Mouse (Mus musculus): ENCODE results near the gene Spats2l. TPM values are rescaled to one million over a fixed set of nuclear protein-coding genes. Genes with fewer than 3 reads are reported as not detected.

Spats2l gene
- total and polyA plus RNA-seq, 3 experiments = not detected

DNA sequence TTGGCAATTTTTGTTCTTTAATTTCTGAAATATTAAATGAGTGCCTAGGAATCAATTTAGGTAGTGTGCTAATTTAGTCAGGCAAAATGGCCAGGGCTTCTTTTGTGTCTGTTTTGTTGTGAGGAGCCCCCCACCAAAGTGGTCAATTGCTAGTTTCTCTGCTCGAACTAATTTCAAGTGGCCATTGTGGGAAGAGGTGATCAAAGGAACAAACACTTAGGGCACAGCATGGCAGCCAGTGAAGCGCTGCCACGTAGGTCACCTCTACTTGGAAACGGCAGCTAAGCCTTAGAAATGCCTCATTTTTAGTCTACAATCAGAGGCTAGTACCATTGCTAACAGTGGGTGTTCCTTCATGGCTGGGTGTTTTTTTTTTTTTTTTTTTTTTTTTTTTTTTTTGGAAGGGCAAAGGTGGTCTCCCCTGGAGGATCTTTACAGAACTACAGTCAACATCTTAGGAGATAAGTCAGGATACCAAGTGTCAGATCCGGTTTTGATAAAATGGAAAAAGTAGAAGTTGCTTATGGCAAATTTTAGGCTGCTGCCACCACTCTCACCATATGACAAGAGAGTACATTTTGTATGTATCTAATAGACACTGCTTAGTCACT lies 2.8 kb downstream of the Spats2l start:
- Histone ChIP-seq H3K4me1 (ENCODE audit: control insufficient read depth in 1 of 2, insufficient read depth in 2 of 2, low read length in 2 of 2) (no peaks in the 10 kb centered on the region), H3K27ac (ENCODE audit: control insufficient read depth, low read depth, low read length) (no peak overlapping the region), H3K9me3 (replicated peaks; ENCODE audit: insufficient read depth, low read length) (no peaks in the 10 kb centered on the region), H3K9ac (ENCODE audit: control insufficient read depth, low read depth, low read length, poor library complexity, severe bottlenecking) (no peak overlapping the region), H3K36me3 (ENCODE audit: control insufficient read depth in 1 of 2, insufficient read depth in 2 of 2, low read length in 2 of 2) (no peaks in the 10 kb centered on the region), H3K27me3 (ENCODE audit: control insufficient read depth in 1 of 2, insufficient read depth in 2 of 2, low read length in 2 of 2) (no peaks in the 10 kb centered on the region), H3K79me2 (ENCODE audit: control insufficient read depth, insufficient read depth, low read length, poor library complexity) (no peaks in the 10 kb centered on the region), H3K4me3 (ENCODE audit: control insufficient read depth in 1 of 2, insufficient read depth in 1 of 2, low read depth in 2 of 2, low read length in 2 of 2) (no peak overlapping the region)
- DNase-seq (ENCODE audit: low read depth, low spot score) = no peak
- TF ChIP-seq MXI1 (IDR thresholded peaks at IDR 0.05; ENCODE audit: low read depth, low read length) (no peak), SMC3 (IDR thresholded peaks at IDR 0.05; ENCODE audit: low read depth, low read length) (no peak), ZC3H11A (IDR thresholded peaks at IDR 0.05; ENCODE audit: low read depth, low read length) (no peak), POLR2AphosphoS5 (IDR thresholded peaks at IDR 0.05; ENCODE audit: borderline replicate concordance, low read depth, low read length) (no peak), UBTF (IDR thresholded peaks at IDR 0.05; ENCODE audit: borderline replicate concordance, insufficient read depth, low read depth, low read length) (no peak), EP300 (IDR thresholded peaks at IDR 0.05; ENCODE audit: low read depth in 1 of 2, low read length in 2 of 2) (no peak), ZKSCAN1 (IDR thresholded peaks at IDR 0.05; ENCODE audit: low read depth, low read length) (no peak), USF1 (IDR thresholded peaks at IDR 0.05; ENCODE audit: low read depth, low read length) (no peak), MYC (IDR thresholded peaks at IDR 0.05; ENCODE audit: low read depth, low read length) (no peak), CTCF (IDR thresholded peaks at IDR 0.05 in 2 of 3, conservative IDR thresholded peaks at IDR 0.05 in 1 of 3; ENCODE audit: control insufficient read depth in 1 of 3, insufficient read depth in 1 of 3, low read depth in 2 of 3, low read length in 3 of 3, poor library complexity in 1 of 3, severe bottlenecking in 1 of 3) (no peak)

DNA sequence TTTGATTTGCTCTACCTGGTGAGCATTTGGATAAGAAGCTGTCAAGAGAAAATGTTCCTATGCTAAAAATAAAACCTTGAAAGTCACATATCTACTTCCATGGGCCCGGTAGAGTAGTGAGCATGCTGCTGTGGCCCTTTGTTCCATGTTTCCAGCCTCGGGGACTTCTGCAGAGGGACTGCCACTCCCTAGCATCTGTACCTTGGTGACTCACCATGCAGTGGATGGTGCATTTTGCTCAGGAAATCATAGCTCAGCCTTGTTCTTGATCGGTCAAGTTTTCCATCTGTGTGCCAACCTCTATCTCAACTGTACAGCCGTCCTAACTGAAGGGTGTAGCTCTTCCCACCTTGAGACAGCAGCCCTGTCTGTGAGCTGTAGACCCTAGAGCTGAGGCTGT lies 10.3 kb downstream of the Spats2l start:
- Histone ChIP-seq H3K4me1 (ENCODE audit: control insufficient read depth in 1 of 2, insufficient read depth in 2 of 2, low read length in 2 of 2) (no peaks in the 10 kb centered on the region), H3K27me3 (ENCODE audit: control insufficient read depth in 1 of 2, insufficient read depth in 2 of 2, low read length in 2 of 2) (no peaks in the 10 kb centered on the region), H3K9me3 (replicated peaks; ENCODE audit: insufficient read depth, low read length) (no peaks in the 10 kb centered on the region), H3K27ac (ENCODE audit: control insufficient read depth, low read depth, low read length) (no peak overlapping the region), H3K36me3 (ENCODE audit: control insufficient read depth in 1 of 2, insufficient read depth in 2 of 2, low read length in 2 of 2) (no peaks in the 10 kb centered on the region), H3K4me3 (ENCODE audit: control insufficient read depth in 1 of 2, insufficient read depth in 1 of 2, low read depth in 2 of 2, low read length in 2 of 2) (no peak overlapping the region), H3K9ac (ENCODE audit: control insufficient read depth, low read depth, low read length, poor library complexity, severe bottlenecking) (no peak overlapping the region), H3K79me2 (ENCODE audit: control insufficient read depth, insufficient read depth, low read length, poor library complexity) (no peaks in the 10 kb centered on the region)
- TF ChIP-seq MAX (IDR thresholded peaks at IDR 0.05; ENCODE audit: low read length) (no peak), ZKSCAN1 (IDR thresholded peaks at IDR 0.05; ENCODE audit: low read depth, low read length) (no peak), E2F4 (IDR thresholded peaks at IDR 0.05; ENCODE audit: borderline replicate concordance, low read depth, low read length) (no peak), MAZ (IDR thresholded peaks at IDR 0.05; ENCODE audit: low read depth, low read length) (no peak), ELF1 (IDR thresholded peaks at IDR 0.05; ENCODE audit: low read depth, low read length) (no peak), TCF12 (IDR thresholded peaks at IDR 0.05; ENCODE audit: low read depth, low read length) (no peak), ZNF384 (IDR thresholded peaks at IDR 0.05; ENCODE audit: low read depth, low read length) (no peak), MYC (IDR thresholded peaks at IDR 0.05; ENCODE audit: low read depth, low read length) (no peak), KAT2A (conservative IDR thresholded peaks at IDR 0.05; ENCODE audit: low read depth, low read length) (no peak), CHD2 (IDR thresholded peaks at IDR 0.05; ENCODE audit: low read length) (no peak), MXI1 (IDR thresholded peaks at IDR 0.05; ENCODE audit: low read depth, low read length) (no peak)
- no peak for DNase-seq (ENCODE audit: low read depth, low spot score)

All from MEL (cell line).